Mouse (Mus musculus) cortical plate, adult 2 months (tissue): Measurements from ENCODE around the gene Cubn. TPM values are rescaled to one million over a fixed set of nuclear protein-coding genes. Genes with fewer than 3 reads are reported as not detected.

Experiments used
- H3K27ac ChIP-seq: fragments of 200-500 bp; 2 replicates; pipeline ENCODE4 v1.5.1; 2012; ENCODE audit warnings: low read length, control low read depth, inconsistent platforms; ENCODE audit not compliant: insufficient read depth
- H3K4me1 ChIP-seq: fragments of 200-500 bp; 2 replicates; pipeline ENCODE4 v1.6.1; 2011; ENCODE audit warnings: low read length; ENCODE audit not compliant: control insufficient read depth, insufficient read depth
- H3K4me3 ChIP-seq: fragments of 200-500 bp; 2 replicates; pipeline ENCODE4 v1.5.1; 2011; ENCODE audit warnings: mild to moderate bottlenecking, low read length, control low read depth; ENCODE audit not compliant: insufficient read depth
- CTCF ChIP-seq: fragments of 200-500 bp; IDR thresholded peaks from 2 replicates; pipeline ENCODE4 v1.5.1; 2011; ENCODE audit warnings: mild to moderate bottlenecking, control low read depth, low read length; ENCODE audit not compliant: insufficient read depth; ENCODE audit errors: extremely low read depth
- POLR2A ChIP-seq: fragments of 200-500 bp; IDR thresholded peaks from 2 replicates; pipeline ENCODE4 v1.6.1; 2011; ENCODE audit warnings: mild to moderate bottlenecking, low read length, control low read depth; ENCODE audit not compliant: insufficient read depth; ENCODE audit errors: extremely low read depth
- polyA plus RNA-seq: library from polyadenylated mRNA; depleted of rRNA; stranded (reverse); fragments of >200 nt; gene quantifications from 2 replicates; pipeline ENCODE4 v1.2.3, GENCODE M21; 2012

Gene Cubn
- polyA plus RNA-seq, 1 experiment = 0.10 TPM

GRCm38 (mm10) chr2:13451495-13452491 is 39.8 kb downstream of the Cubn start:
- Histone ChIP-seq H3K4me1 (no peaks in the 10 kb centered on the region), H3K4me3 (no peak overlapping the region), H3K27ac (no peak overlapping the region)
- no peak for TF ChIP-seq POLR2A

GRCm38 (mm10) chr2:13450895-13451294 is 40.7 kb downstream of the Cubn start:
- Histone ChIP-seq H3K27ac (no peak overlapping the region), H3K4me3 (no peak overlapping the region), H3K4me1 (no peaks in the 10 kb centered on the region)
- TF ChIP-seq POLR2A (no peak), CTCF (no peak)

GRCm38 (mm10) chr2:13450470-13450869 is 41.1 kb downstream of the Cubn start:
- Histone ChIP-seq H3K4me3 (no peak overlapping the region), H3K4me1 (no peaks in the 10 kb centered on the region), H3K27ac (no peak overlapping the region)
- no peak for TF ChIP-seq POLR2A
- TF ChIP-seq CTCF = no peak

GRCm38 (mm10) chr2:13445156-13445555 is 46.5 kb downstream of the Cubn start:
- Histone ChIP-seq H3K4me1 (no peaks in the 10 kb centered on the region), H3K4me3 (no peak overlapping the region), H3K27ac (no peak overlapping the region)
- no peak for TF ChIP-seq CTCF
- no peak for TF ChIP-seq POLR2A

GRCm38 (mm10) chr2:13438983-13439382 is 52.6 kb downstream of the Cubn start:
- Histone ChIP-seq H3K4me3 (no peak overlapping the region), H3K4me1 (no peaks in the 10 kb centered on the region), H3K27ac (no peak overlapping the region)
- TF ChIP-seq POLR2A = no peak
- TF ChIP-seq CTCF = no peak

- TF ChIP-seq POLR2A = no peak
- no peak overlapping the region for H3K4me3 ChIP-seq
- H3K27ac ChIP-seq = no peak overlapping the region
- H3K4me1 ChIP-seq = no peaks in the 10 kb centered on the region
These were observed 53.3 kb downstream of the Cubn start for GRCm38 (mm10) chr2:13438275-13438845.

- no peaks in the 10 kb centered on the region for H3K4me1 ChIP-seq
- no peak overlapping the region for H3K4me3 ChIP-seq
- H3K27ac ChIP-seq = no peak overlapping the region
- TF ChIP-seq CTCF = no peak
- no peak for TF ChIP-seq POLR2A
These were observed 59.6 kb downstream of the Cubn start for GRCm38 (mm10) chr2:13432002-13432401.

- Histone ChIP-seq H3K4me3 (no peak overlapping the region), H3K27ac (no peak overlapping the region), H3K4me1 (no peaks in the 10 kb centered on the region)
- TF ChIP-seq POLR2A (no peak), CTCF (no peak)
These were observed 69.4 kb downstream of the Cubn start for GRCm38 (mm10) chr2:13421974-13422760.

GRCm38 (mm10) chr2:13416765-13417524 is 74.7 kb downstream of the Cubn start:
- no peak for TF ChIP-seq POLR2A
- TF ChIP-seq CTCF = no peak
- Histone ChIP-seq H3K4me3 (no peak overlapping the region), H3K4me1 (0 out of 2 replicates have a peak, but pooled peaks cover 2% of the 10 kb centered on the region), H3K27ac (no peak overlapping the region)
